Mouse (Mus musculus) thymus, adult 2 months (tissue): ENCODE data around the gene Sytl5. TPM values are rescaled to one million over a fixed set of nuclear protein-coding genes. Genes with fewer than 3 reads are reported as not detected.

Experiments used
- DNase-seq: peaks from one replicate; pipeline ENCODE4 v3.0.0; 2021
- H3K27ac ChIP-seq: fragments of 200-500 bp; 2 replicates; pipeline ENCODE4 v1.5.1; 2012; ENCODE audit warnings: low read length, control low read depth; ENCODE audit not compliant: control insufficient read depth, insufficient read depth
- H3K27me3 ChIP-seq: fragments of 200-500 bp; 2 replicates; pipeline ENCODE4 v1.6.1; 2012; ENCODE audit warnings: mild to moderate bottlenecking, low read length, moderate library complexity, mixed read lengths; ENCODE audit not compliant: control insufficient read depth, insufficient read depth
- H3K36me3 ChIP-seq: fragments of 200-500 bp; 2 replicates; pipeline ENCODE4 v1.6.1; 2012; ENCODE audit warnings: mild to moderate bottlenecking, low read length, moderate library complexity; ENCODE audit not compliant: control insufficient read depth, insufficient read depth
- H3K4me1 ChIP-seq: fragments of 200-500 bp; replicated peaks from 2 replicates; pipeline ENCODE4 v1.6.1; 2012; ENCODE audit warnings: low read length; ENCODE audit not compliant: control insufficient read depth, insufficient read depth
- H3K4me3 ChIP-seq: fragments of 200-500 bp; 2 replicates; pipeline ENCODE4 v1.5.1; 2012; ENCODE audit warnings: mild to moderate bottlenecking, low read length, control low read depth, moderate library complexity; ENCODE audit not compliant: control insufficient read depth, insufficient read depth
- CTCF ChIP-seq: fragments of 200-500 bp; IDR thresholded peaks from 2 replicates; pipeline ENCODE4 v1.5.1; 2012; ENCODE audit warnings: mild to moderate bottlenecking, control low read depth, low read length, moderate library complexity, borderline replicate concordance; ENCODE audit not compliant: control insufficient read depth, poor library complexity, insufficient read depth; ENCODE audit errors: extremely low read depth
- POLR2A ChIP-seq: fragments of 200-500 bp; IDR thresholded peaks from 2 replicates; pipeline ENCODE4 v1.6.1; 2012; ENCODE audit warnings: mild to moderate bottlenecking, low read length, control low read depth, moderate library complexity; ENCODE audit not compliant: control insufficient read depth, poor library complexity, insufficient read depth; ENCODE audit errors: extremely low read depth
- WGBS: fragments of 180-500 bp; shearing (Covaris S2); methylation state at CpG from one replicate; pipeline ENCODE4 v1.1.7; 2018; 5-methylcytosine and 5-hydroxymethylcytosine counted together
- polyA plus RNA-seq: library from polyadenylated mRNA; depleted of rRNA; stranded (reverse); fragments of >200 nt; gene quantifications from 2 replicates; pipeline ENCODE4 v1.2.3, GENCODE M21; 2012; rRNA removed

Gene Sytl5
- polyA plus RNA-seq, 1 experiment = not detected

DNA sequence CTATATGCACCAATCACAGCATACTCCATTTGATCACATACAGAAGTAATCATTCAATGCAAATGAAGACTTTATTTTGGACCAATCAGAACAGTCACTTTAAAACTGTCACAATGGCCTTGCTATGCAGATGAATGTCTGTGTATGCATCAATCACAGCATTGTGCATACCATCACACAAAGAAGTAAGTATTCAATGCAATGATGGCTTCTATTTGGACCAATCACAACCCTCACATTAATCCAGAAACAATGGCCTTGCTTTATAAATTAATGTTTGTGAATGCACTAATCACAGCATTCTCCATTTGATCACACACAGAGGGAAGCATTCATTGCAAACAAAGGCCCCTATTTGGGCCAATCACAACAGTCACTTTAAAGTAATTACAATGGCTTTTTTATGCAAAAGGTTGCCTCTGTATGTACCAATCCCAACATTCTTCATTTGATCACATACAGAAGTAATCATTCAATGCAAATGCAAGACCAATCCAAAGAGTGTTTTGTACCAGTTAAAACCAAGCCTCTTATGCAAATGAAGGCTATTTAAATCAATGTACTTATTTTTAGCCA lies 98.8 kb downstream of the Sytl5 start:
- Histone ChIP-seq H3K4me3 (no peak overlapping the region), H3K27ac (no peak overlapping the region), H3K27me3 (no peaks in the 10 kb centered on the region), H3K4me1 (no peaks in the 10 kb centered on the region), H3K36me3 (no peaks in the 10 kb centered on the region)
- DNase-seq = no peak
- TF ChIP-seq CTCF = no peak
- no peak for TF ChIP-seq POLR2A

DNA sequence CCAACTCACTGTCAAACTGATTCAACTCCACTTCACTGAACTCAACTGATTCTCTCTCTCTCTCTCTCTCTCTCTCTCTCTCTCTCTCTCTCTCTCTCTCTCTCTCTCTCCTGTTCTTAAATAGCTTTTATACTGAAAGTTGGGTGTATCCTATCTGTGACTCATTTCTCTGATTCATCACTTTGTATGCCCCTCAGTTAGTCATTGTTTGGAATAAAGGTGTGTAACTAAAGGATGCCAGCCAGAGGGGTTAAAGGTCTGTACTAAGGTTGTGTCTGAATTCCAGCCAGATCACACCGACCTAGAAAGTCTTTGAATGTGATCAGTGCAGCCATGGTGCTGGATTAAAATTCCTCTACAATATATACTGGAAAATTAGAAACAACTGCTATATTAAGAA lies 115.3 kb downstream of the Sytl5 start:
- TF ChIP-seq POLR2A (no peak), CTCF (no peak)
- no peaks in the 10 kb centered on the region for H3K4me1 ChIP-seq
- no peaks in the 10 kb centered on the region for H3K36me3 ChIP-seq
- no peak overlapping the region for H3K27ac ChIP-seq
- no peak overlapping the region for H3K4me3 ChIP-seq
- DNase-seq = no peak
- 79% methylated on average over 1 of the region's 1 CpGs for WGBS
- no peaks in the 10 kb centered on the region for H3K27me3 ChIP-seq

DNA sequence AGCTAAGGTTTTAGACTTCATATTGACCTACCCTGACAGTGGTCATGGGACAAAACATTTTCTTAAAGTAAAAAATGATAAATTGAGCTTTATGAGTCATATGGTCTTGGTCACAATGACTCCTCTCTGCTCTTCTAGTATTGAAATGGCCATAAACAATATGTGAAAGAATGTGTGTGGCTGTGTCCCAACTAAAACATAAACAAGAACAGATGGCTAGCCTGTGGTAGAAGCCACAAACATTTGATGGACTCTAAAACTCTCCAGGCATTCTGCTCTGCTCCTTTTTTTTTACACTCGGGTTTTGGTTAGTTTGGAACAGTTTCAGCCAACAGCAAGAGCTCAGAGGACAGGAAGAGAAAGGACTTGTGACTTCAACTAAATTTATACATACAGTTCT lies 120.5 kb downstream of the Sytl5 start:
- no peak for DNase-seq
- no peak for TF ChIP-seq CTCF
- TF ChIP-seq POLR2A = no peak
- H3K4me1 ChIP-seq = no peaks in the 10 kb centered on the region
- H3K27ac ChIP-seq = no peak overlapping the region
- WGBS = 67% methylated on average over 1 of the region's 1 CpGs
- no peaks in the 10 kb centered on the region for H3K27me3 ChIP-seq
- no peak overlapping the region for H3K4me3 ChIP-seq
- no peaks in the 10 kb centered on the region for H3K36me3 ChIP-seq

DNA sequence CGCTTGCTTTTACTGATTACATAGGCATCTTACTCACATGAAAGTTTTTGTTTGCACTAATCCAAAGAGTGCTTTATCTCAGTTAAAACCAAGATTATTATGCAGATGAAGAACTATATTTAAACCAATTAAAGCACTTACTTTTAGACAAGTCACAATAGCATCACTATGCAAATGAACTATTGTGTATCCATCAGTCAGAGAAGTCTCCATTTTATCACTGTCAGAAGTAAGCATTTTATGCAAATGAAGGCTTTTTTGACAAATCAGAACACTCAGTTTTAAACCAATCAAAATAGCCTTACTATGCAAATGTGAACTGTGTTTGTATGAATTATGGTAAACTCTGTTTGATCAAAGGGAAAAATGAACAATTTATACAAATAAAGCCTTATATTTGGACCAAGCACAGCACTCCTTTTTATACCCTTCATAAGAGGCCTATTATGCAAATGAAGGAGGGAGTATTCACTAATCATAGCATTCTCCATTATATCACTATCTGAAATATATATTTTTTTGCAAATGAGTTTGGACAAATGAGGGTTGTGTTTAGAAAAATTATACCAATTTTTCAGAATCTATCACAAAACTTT lies 122.4 kb downstream of the Sytl5 start:
- H3K27ac ChIP-seq = no peak overlapping the region
- no peaks in the 10 kb centered on the region for H3K36me3 ChIP-seq
- no peaks in the 10 kb centered on the region for H3K27me3 ChIP-seq
- TF ChIP-seq POLR2A = no peak
- no peak for TF ChIP-seq CTCF
- H3K4me1 ChIP-seq = no peaks in the 10 kb centered on the region
- no peak overlapping the region for H3K4me3 ChIP-seq
- WGBS = 98% methylated on average over 1 of the region's 1 CpGs
- DNase-seq = no peak

DNA sequence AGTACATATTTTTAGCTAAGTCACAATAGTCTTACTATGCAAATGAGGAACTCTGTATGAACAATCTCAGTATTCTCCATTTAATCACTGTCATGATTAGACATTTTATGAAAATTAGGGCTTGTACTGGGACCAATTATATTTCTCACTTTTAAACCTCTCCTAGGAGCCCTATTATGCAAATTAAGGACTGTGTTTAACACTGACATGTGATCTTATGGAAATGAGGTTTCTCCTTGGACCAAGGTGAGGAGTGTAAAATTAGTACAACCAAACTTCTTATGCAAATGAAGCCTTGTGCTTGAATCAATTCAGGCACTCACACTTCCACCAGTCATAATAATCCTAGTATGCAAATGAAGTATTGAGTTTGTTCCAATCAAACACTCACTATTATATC lies 124.8 kb downstream of the Sytl5 start:
- TF ChIP-seq CTCF = no peak
- no peak for TF ChIP-seq POLR2A
- H3K36me3 ChIP-seq = no peaks in the 10 kb centered on the region

DNA sequence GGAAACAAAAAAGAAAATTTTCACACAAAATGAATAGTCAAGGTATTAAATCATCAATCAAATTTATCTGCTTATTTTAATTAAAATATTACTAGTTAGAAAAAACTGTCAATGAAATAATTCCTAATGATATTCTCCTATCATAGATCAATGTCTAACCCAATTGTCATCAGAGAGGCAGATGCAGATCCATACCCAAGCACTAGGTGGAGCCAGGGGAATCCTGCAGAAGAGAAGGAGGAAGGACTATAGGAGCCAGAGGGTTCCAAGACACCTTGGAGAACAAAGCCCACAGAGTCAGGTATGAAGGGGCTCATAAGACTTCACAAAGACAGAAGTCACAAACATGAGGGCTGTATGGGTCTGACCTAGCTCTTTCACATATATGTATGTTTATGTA lies 149.2 kb downstream of the Sytl5 start:
- TF ChIP-seq CTCF (no peak), POLR2A (no peak)
- H3K27ac ChIP-seq = no peak overlapping the region
- no peaks in the 10 kb centered on the region for H3K27me3 ChIP-seq
- H3K4me3 ChIP-seq = no peak overlapping the region
- H3K36me3 ChIP-seq = no peaks in the 10 kb centered on the region
- DNase-seq = no peak
- H3K4me1 ChIP-seq = no peaks in the 10 kb centered on the region

More for the DNA sequence above, 124.8 kb downstream of the Sytl5 start:
- DNase-seq = no peak
- Histone ChIP-seq H3K4me1 (no peaks in the 10 kb centered on the region), H3K27me3 (no peaks in the 10 kb centered on the region), H3K4me3 (no peak overlapping the region), H3K27ac (no peak overlapping the region)

Other genes starting within 250 kb of the Sytl5 start
- gene Dynlt3, start 222.6 kb upstream of the Sytl5 start, polyA plus RNA-seq = 9.5 and 9.8 TPM in 2 replicates
- gene Hypm, start 38.7 kb upstream of the Sytl5 start, polyA plus RNA-seq = not detected in 2 replicates
- not detected in 2 replicates for gene H2al3, start 35.9 kb upstream of the Sytl5 start, polyA plus RNA-seq
- 2.3 and 2.6 TPM in 2 replicates for gene Srpx, start 232.1 kb downstream of the Sytl5 start, polyA plus RNA-seq